ENCODE assay signal across 9 mouse cellular contexts in genomic region chr6:112207229-112207628, GRCm38 (mm10).
DNase-seq lines count a peak whose midpoint lies in the region; ATAC-seq and TF ChIP-seq lines count a peak whose summit lies in the region.
"Had no signal": no experiment of that assay in that cellular context is flagged by ENCODE, and none has a peak within 500 bp of the region (broad histone marks: within the 10 kb centered on the region; RNA-seq: fewer than 3 reads in every experiment).

No protein-coding gene starts in this region.

- CTCF ChIA-PET in Patski (lab: Charles Lee) = interaction anchor here (0.8 to 2.9 kb wide), 6 partner anchors 10 to 167 kb away, joined by 3 to 17 read pairs (median 4); no protein-coding TSS in a partner anchor

- POLR2A ChIA-PET in Patski (lab: Charles Lee) = no interaction called here

- H3K4me1 ChIP-seq in midbrain, embryonic 11.5 days (ENCODE audit: control insufficient read depth, insufficient read depth, low read length) = peaks cover 4% of the 10 kb centered on the region
- H3K4me1 ChIP-seq in midbrain, embryonic 10.5 days = peaks cover 24% of the 10 kb centered on the region
- H3K4me1 ChIP-seq in hindbrain, postnatal 0 days (ENCODE audit: insufficient read depth, low read length) = no peaks in the 10 kb centered on the region; the same call in 1 of the 2 replicates
- H3K4me1 ChIP-seq in stomach, postnatal 0 days (replicated peaks; ENCODE audit: control insufficient read depth, insufficient read depth) = no peaks in the 10 kb centered on the region

- no peak overlapping the region for H3K4me2 ChIP-seq in midbrain, embryonic 11.5 days
- H3K4me2 ChIP-seq in hindbrain, postnatal 0 days (ENCODE audit: low read depth, low read length) = no peak overlapping the region
- H3K4me2 ChIP-seq in stomach, postnatal 0 days (replicated peaks; ENCODE audit: low read depth) = no peak overlapping the region

- no peak overlapping the region for H3K9ac ChIP-seq in midbrain, embryonic 11.5 days (ENCODE audit: low read length)
- H3K9ac ChIP-seq in hindbrain, postnatal 0 days (replicated peaks; ENCODE audit: low read length) = no peak overlapping the region
- H3K9ac ChIP-seq in stomach, postnatal 0 days (ENCODE audit: low read length) = no peak overlapping the region

- H3K27ac ChIP-seq in midbrain, embryonic 11.5 days (ENCODE audit: low read depth, low read length) = no peak overlapping the region
- no peak overlapping the region for H3K27ac ChIP-seq in midbrain, embryonic 10.5 days (replicated peaks)
- no peak overlapping the region for H3K27ac ChIP-seq in hindbrain, postnatal 0 days
- H3K27ac ChIP-seq in stomach, postnatal 0 days (replicated peaks) = no peak overlapping the region
- H3K27ac ChIP-seq: macrophage had no signal

- no peak for TF ChIP-seq EP300 in stomach, postnatal 0 days (optimal IDR thresholded peaks at IDR 0.05)

- H3K9me3 ChIP-seq in midbrain, embryonic 11.5 days (ENCODE audit: control insufficient read depth, low read length) = no peaks in the 10 kb centered on the region
- no peaks in the 10 kb centered on the region for H3K9me3 ChIP-seq in midbrain, embryonic 10.5 days (replicated peaks)
- H3K9me3 ChIP-seq in hindbrain, postnatal 0 days (ENCODE audit: low read length) = no peaks in the 10 kb centered on the region
- no peaks in the 10 kb centered on the region for H3K9me3 ChIP-seq in stomach, postnatal 0 days (ENCODE audit: control insufficient read depth, low read length)

- peak; percentile 31; the same call in 1 of the 2 replicates for ATAC-seq in midbrain, embryonic 11.5 days (ENCODE audit: low FRiP score)
- no peak for ATAC-seq in Patski
- 0 out of 2 replicates have a peak, but pooled peaks have one; percentile 48 for ATAC-seq in hindbrain, postnatal 0 days
- ATAC-seq in stomach, postnatal 0 days (ENCODE audit: low FRiP score, low TSS enrichment) = no peak; the same call in 1 of the 2 replicates

- in situ Hi-C loops in Patski (cut with MboI; ENCODE audit: low pct_unique_long_range_greater_than_20kb) = loop anchor here (25.0 kb wide), 1 partner anchor 480 kb away; the partner anchor contains the start of gene Rad18

- H3K4me3 ChIP-seq in midbrain, embryonic 11.5 days (ENCODE audit: low read depth, low read length) = no peak overlapping the region
- H3K4me3 ChIP-seq in midbrain, embryonic 10.5 days = no peak overlapping the region
- H3K4me3 ChIP-seq in hindbrain, postnatal 0 days (ENCODE audit: low read length) = no peak overlapping the region
- H3K4me3 ChIP-seq in stomach, postnatal 0 days (ENCODE audit: low read depth, low read length) = no peak overlapping the region

- H3K27me3 ChIP-seq in midbrain, embryonic 11.5 days (ENCODE audit: control insufficient read depth, insufficient read depth, low read length) = no peaks in the 10 kb centered on the region
- H3K27me3 ChIP-seq in midbrain, embryonic 10.5 days (ENCODE audit: low read depth, poor library complexity, severe bottlenecking) = no peaks in the 10 kb centered on the region
- no peaks in the 10 kb centered on the region for H3K27me3 ChIP-seq in Patski
- no peaks in the 10 kb centered on the region for H3K27me3 ChIP-seq in hindbrain, postnatal 0 days (ENCODE audit: insufficient read depth, low read length)
- H3K27me3 ChIP-seq in stomach, postnatal 0 days (ENCODE audit: control insufficient read depth, insufficient read depth, low read length) = no peaks in the 10 kb centered on the region

- WGBS in midbrain, embryonic 11.5 days = 53% methylated on average over 5 of the region's 5 CpGs
- WGBS in midbrain, embryonic 10.5 days = 47% methylated on average over 5 of the region's 5 CpGs
- WGBS in hindbrain, postnatal 0 days = 25% methylated on average over 5 of the region's 5 CpGs
- 26% methylated on average over 5 of the region's 5 CpGs for WGBS in stomach, postnatal 0 days

- H3K36me3 ChIP-seq in midbrain, embryonic 11.5 days (ENCODE audit: control insufficient read depth, insufficient read depth, low read length) = no peaks in the 10 kb centered on the region
- H3K36me3 ChIP-seq in midbrain, embryonic 10.5 days = no peaks in the 10 kb centered on the region
- H3K36me3 ChIP-seq in hindbrain, postnatal 0 days (ENCODE audit: insufficient read depth, low read length) = no peaks in the 10 kb centered on the region
- no peaks in the 10 kb centered on the region for H3K36me3 ChIP-seq in stomach, postnatal 0 days (ENCODE audit: control insufficient read depth, insufficient read depth, low read length)

- peak; percentile 93 for DNase-seq in midbrain, embryonic 11.5 days (ENCODE audit: low spot score, missing footprints)
- no peak for DNase-seq in midbrain, embryonic 10.5 days (ENCODE audit: low spot score)
- no peak for DNase-seq in Patski (ENCODE audit: low read depth, low spot score)
- DNase-seq in embryo, embryonic 10 days (ENCODE audit: low spot score) = peak; percentile 77
- peak; percentile 85 for DNase-seq in hindbrain, postnatal 0 days (ENCODE audit: low spot score)
- DNase-seq in lung, postnatal 14 days = peak; percentile 43
- DNase-seq in stomach, postnatal 0 days (ENCODE audit: low spot score) = no peak
- no peak for DNase-seq in urinary bladder, postnatal 36 days (ENCODE audit: low spot score in 2 of 2)

- peak; percentile 71 for TF ChIP-seq CTCF in Patski (IDR thresholded peaks at IDR 0.05)
- peak; percentile 90 for TF ChIP-seq CTCF in hindbrain, postnatal 0 days (IDR thresholded peaks at IDR 0.05; ENCODE audit: low read depth)
- peak; percentile 93 for TF ChIP-seq CTCF in stomach, postnatal 0 days (IDR thresholded peaks at IDR 0.05; ENCODE audit: low read depth)

Comparison
In these comparisons a context has a peak if more than half of its experiments do, and no peak if none do; other contexts are left out.
1. DNase-seq: peak in midbrain, embryonic 11.5 days (single experiment), embryo, embryonic 10 days (single experiment), hindbrain, postnatal 0 days (single experiment) and lung, postnatal 14 days (single experiment); none in midbrain, embryonic 10.5 days (single experiment), Patski (single experiment), stomach, postnatal 0 days (single experiment) and urinary bladder, postnatal 36 days (0 of 2).
2. ATAC-seq: peak in midbrain, embryonic 11.5 days (single experiment) and hindbrain, postnatal 0 days (single experiment); none in Patski (single experiment) and stomach, postnatal 0 days (single experiment).
3. Peak in every context shown above with its lines, with median percentiles within 50 percentile points of each other: CTCF ChIP-seq.